Mouse (Mus musculus): ENCODE measurements around the gene Aqp2.

Aqp2 gene

DNA sequence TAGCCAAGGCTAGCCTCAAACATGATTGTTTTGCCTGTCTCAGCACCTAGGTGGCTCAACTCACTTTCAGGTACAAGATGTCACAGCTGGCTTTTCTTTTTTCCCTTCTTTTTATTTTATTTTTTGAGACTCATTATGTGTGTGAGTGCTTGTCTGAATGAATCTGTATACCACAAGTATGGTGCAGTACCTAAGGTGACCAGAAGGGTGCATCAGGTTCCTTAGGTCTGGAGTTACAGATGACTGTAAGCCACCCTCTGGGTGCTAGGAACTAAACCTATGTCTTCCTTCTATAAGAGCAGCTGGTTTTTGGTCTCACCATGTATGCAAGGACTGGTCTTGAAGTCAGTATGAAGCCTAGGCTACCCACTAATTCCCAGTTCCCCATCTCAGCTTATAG, 52.8 kb downstream of the Aqp2 start:
- no peak for DNase-seq

All from spleen, adult 18-20 months (tissue).